Mouse (Mus musculus) lung, postnatal 0 days (tissue): ENCODE data around the gene Vegfa. TPM values are rescaled to one million over a fixed set of nuclear protein-coding genes. Genes with fewer than 3 reads are reported as not detected.

Experiments used
- ATAC-seq: fragments of 200-750 bp; cut with Nextera tagmentation; 2 replicates; pipeline ENCODE4 v1.8.0; 2017; ENCODE audit warnings: moderate library complexity
- DNase-seq: peaks from one replicate; pipeline ENCODE4 v3.0.0-alpha.2; 2016; ENCODE audit warnings: low spot score
- H3K27ac ChIP-seq: fragments of 300-500 bp; sonication (generic); 2 replicates; pipeline ENCODE4 v1.5.1; 2014; ENCODE audit warnings: antibody characterized with exemption, mild to moderate bottlenecking, low read length, mixed read lengths
- H3K27me3 ChIP-seq: fragments of 300-500 bp; sonication (generic); replicated peaks from 2 replicates; pipeline ENCODE4 v1.6.1; 2014; ENCODE audit warnings: low read length, mixed read lengths; ENCODE audit not compliant: insufficient read depth
- H3K36me3 ChIP-seq: fragments of 300-500 bp; sonication (generic); 2 replicates; pipeline ENCODE4 v1.6.1; 2014; ENCODE audit warnings: low read length, mixed read lengths; ENCODE audit not compliant: insufficient read depth
- H3K4me1 ChIP-seq: fragments of 300-500 bp; sonication (generic); 2 replicates; pipeline ENCODE4 v1.6.1; 2014; ENCODE audit warnings: antibody characterized with exemption, low read depth, low read length, mixed read lengths; ENCODE audit not compliant: insufficient read depth
- H3K4me2 ChIP-seq: fragments of 300-500 bp; sonication (generic); replicated peaks from 2 replicates; pipeline ENCODE4 v1.6.1; 2014; ENCODE audit warnings: low read depth, mild to moderate bottlenecking, low read length, moderate library complexity, mixed read lengths
- H3K4me3 ChIP-seq: fragments of 300-500 bp; sonication (generic); 2 replicates; pipeline ENCODE4 v1.5.1; 2014; ENCODE audit warnings: low read depth, low read length
- H3K9ac ChIP-seq: fragments of 300-500 bp; sonication (generic); replicated peaks from 2 replicates; pipeline ENCODE4 v1.6.1; 2014; ENCODE audit warnings: low read depth, mild to moderate bottlenecking
- H3K9me3 ChIP-seq: fragments of 300-500 bp; sonication (generic); 2 replicates; pipeline ENCODE4 v1.6.1; 2016; ENCODE audit warnings: low read length, mixed read lengths
- CTCF ChIP-seq: IDR thresholded peaks from 2 replicates; pipeline ENCODE4 v1.5.1; 2016; ENCODE audit warnings: antibody characterized with exemption, mild to moderate bottlenecking
- EP300 ChIP-seq: IDR thresholded peaks from 2 replicates; pipeline ENCODE4 v1.6.1; 2016; ENCODE audit warnings: antibody characterized with exemption, mild to moderate bottlenecking, control low read depth
- WGBS: fragments of 180-500 bp; shearing (Covaris S2); extraction: QIAGEN DNeasy Blood & Tissue Kit; methylation state at CpG from one replicate; pipeline ENCODE4 v1.1.7; 2014; 5-methylcytosine and 5-hydroxymethylcytosine counted together
- polyA plus RNA-seq: library from polyadenylated mRNA; unstranded; fragments of >200 nt; fragmentation: Nextera tagmentation; extraction: Ambion mirVana; gene quantifications from 2 replicates; pipeline ENCODE4 v1.2.1, GENCODE M21; 2015

The Vegfa gene
- polyA plus RNA-seq: 21.4 and 31.9 TPM in 2 replicates

DNA sequence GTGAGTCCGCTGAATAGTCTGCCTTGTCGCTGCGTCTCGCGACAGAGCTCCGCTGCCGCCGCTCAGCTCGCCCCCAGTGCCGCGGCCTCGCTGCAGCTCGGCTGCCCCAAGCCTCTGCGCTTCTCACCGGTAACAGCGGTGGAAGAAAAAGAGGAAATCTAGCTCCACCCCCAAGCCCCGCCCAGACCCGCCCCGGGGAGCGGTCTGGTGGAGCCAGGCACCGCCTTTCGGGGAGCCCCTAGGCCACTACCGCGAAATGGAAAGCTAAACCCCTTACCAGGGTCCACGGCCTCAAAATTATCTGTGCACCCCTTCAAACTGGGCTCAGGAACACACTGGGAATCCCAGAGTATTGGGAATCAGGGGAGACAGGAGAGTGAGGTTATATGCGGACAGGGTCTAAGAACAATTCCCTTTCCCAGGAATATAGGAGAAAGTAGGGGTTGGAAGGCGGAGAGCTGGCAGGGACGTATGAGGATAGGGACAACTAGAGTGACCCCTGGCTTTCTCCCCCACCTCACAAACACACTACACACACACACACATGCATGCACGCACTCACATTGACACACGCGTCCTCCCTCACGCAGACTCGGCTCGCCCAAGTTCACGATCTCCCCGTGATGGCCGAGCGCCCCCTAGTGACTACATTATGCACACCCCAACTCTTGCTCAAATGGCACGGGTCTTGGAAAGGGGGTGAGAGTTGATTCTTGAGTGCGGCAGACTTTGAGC lies at the start of gene Vegfa:
Vegfa (minus strand) TSS at position 113 of the 735 bp plus-strand sequence.
- ATAC-seq (peak; percentile 79), DNase-seq (peak; percentile 94)
- H3K4me1 ChIP-seq: peaks cover 17% of the 10 kb centered on the region
- peak within 1 kb of the TSS; percentile 97 for H3K27ac ChIP-seq
- WGBS: under 1% methylated on average over 39 of the region's 40 CpGs
- peak within 1 kb of the TSS; percentile 84 for H3K9ac ChIP-seq
- peak within 1 kb of the TSS; percentile 79 for H3K4me2 ChIP-seq
- H3K9me3 ChIP-seq: no peaks in the 10 kb centered on the region
- no peaks in the 10 kb centered on the region for H3K27me3 ChIP-seq
- H3K4me3 ChIP-seq: peak within 1 kb of the TSS; percentile 91
- no peaks in the 10 kb centered on the region for H3K36me3 ChIP-seq
- 0 out of 2 replicates have a peak, but pooled peaks have one; percentile 23 for TF ChIP-seq EP300
- peak; percentile 99 for TF ChIP-seq CTCF

DNA sequence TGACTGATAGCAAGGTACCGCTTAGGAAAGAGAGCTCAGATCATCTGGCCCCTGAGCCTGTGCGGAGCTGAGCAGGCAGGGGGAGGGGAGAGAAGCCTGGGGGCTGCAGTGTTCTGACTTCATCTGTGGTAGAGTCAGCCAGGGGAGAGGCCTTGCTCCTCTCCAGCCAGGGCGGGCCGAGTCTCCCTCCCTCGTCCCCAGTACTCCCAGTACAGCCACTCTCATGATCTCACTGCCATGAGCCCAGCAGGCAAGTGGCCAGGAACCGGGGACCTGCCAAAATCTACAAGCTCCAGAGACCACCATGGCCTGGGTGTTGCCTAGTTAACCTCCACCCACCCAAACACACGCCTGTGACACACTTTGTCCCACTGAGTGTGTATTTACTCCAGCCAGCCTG lies 49.5 kb upstream of the Vegfa start:
- Histone ChIP-seq H3K27me3 (no peaks in the 10 kb centered on the region), H3K36me3 (no peaks in the 10 kb centered on the region), H3K4me2 (no peak overlapping the region), H3K4me1 (peaks cover 14% of the 10 kb centered on the region), H3K9me3 (no peaks in the 10 kb centered on the region), H3K27ac (0 out of 2 replicates have a peak overlapping the region, but pooled peaks have one; percentile 7), H3K4me3 (no peak overlapping the region), H3K9ac (no peak overlapping the region)
- 0 out of 2 replicates have a peak, but pooled peaks have one; percentile 20 for ATAC-seq
- 31% methylated on average over 7 of the region's 7 CpGs for WGBS
- no peak for TF ChIP-seq CTCF
- no peak for TF ChIP-seq EP300
- no peak for DNase-seq

DNA sequence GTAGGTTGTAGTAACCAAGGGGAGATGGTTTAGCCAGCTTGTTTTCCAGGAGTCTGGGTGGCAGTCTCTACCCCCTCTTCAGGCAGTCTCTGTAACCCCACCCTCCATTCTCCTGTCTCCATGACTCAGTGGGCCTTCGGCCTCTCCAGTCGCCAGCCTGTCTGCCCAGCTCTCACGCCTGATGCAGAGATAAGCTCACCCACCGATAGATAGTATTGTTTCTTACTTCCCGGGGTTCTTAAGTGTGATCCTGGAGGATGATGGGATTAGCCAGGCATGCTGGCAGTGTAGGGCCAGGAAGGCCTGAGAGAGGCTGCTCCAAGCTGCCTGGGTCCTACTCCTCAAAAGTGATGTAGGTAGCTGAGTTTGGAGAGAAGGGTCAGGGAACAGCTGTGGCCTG lies 48.9 kb upstream of the Vegfa start:
- no peaks in the 10 kb centered on the region for H3K27me3 ChIP-seq
- H3K9ac ChIP-seq: no peak overlapping the region
- ATAC-seq (peak; percentile 34), DNase-seq (no peak)
- no peak overlapping the region for H3K4me3 ChIP-seq
- no peaks in the 10 kb centered on the region for H3K9me3 ChIP-seq
- TF ChIP-seq EP300 (peak; percentile 69; the same call in 1 of the 2 replicates), CTCF (0 out of 2 replicates have a peak, but pooled peaks have one; percentile 8)
- 38% methylated on average over 5 of the region's 5 CpGs for WGBS
- H3K4me2 ChIP-seq: no peak overlapping the region
- H3K4me1 ChIP-seq: peaks cover 14% of the 10 kb centered on the region; the same call in 1 of the 2 replicates
- 0 out of 2 replicates have a peak overlapping the region, but pooled peaks have one; percentile 7 for H3K27ac ChIP-seq
- no peaks in the 10 kb centered on the region for H3K36me3 ChIP-seq

DNA sequence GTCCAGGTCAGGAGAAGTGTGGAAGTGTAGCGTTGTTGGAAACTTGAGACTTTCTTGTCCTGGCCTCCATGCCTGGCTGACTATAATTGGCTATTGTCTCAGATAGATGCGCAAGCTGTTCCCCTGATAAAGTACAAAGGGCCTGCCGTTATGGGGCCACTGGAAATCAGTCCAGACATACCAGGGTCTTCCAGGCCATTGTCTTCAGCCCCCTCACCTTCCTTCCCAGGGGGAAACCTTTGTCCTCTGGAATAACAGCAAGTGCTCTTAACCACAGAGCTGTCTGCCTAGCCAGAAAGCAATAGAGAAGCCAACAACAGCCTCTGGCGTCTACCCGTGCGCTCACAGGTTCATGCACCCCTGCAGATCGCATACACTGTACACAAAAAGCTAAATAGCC lies 48.2 kb upstream of the Vegfa start:
- DNase-seq (no peak), ATAC-seq (no peak)
- H3K4me1 ChIP-seq: peaks cover 14% of the 10 kb centered on the region; the same call in 1 of the 2 replicates
- WGBS: 68% methylated on average over 7 of the region's 7 CpGs
- H3K36me3 ChIP-seq: no peaks in the 10 kb centered on the region
- H3K9ac ChIP-seq: no peak overlapping the region
- 0 out of 2 replicates have a peak overlapping the region, but pooled peaks have one; percentile 9 for H3K27ac ChIP-seq
- H3K4me2 ChIP-seq: no peak overlapping the region
- TF ChIP-seq CTCF (no peak), EP300 (no peak)
- H3K27me3 ChIP-seq: no peaks in the 10 kb centered on the region
- H3K4me3 ChIP-seq: no peak overlapping the region
- H3K9me3 ChIP-seq: no peaks in the 10 kb centered on the region

DNA sequence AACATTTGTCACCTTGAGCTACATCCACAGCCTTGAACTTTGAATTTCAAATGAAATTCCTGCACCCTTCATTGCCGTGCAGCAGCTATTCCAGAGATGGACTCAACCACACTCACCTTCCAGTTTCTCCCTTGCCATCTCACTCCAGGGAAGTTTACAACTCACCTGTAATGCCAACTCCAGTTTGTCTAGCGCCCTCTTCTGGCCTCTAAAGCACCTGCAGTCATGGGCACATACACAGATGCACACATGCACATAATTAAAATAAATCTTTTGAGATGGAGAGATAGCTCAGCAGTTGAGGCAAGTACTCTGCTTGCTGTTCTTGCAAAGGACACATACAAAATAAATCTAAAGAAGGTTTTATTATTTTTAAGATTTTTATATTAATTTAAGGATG lies 46.9 kb upstream of the Vegfa start:
- Histone ChIP-seq H3K36me3 (no peaks in the 10 kb centered on the region), H3K9ac (no peak overlapping the region), H3K4me1 (peaks cover 11% of the 10 kb centered on the region; the same call in 1 of the 2 replicates), H3K9me3 (no peaks in the 10 kb centered on the region), H3K4me2 (no peak overlapping the region), H3K27me3 (no peaks in the 10 kb centered on the region), H3K4me3 (no peak overlapping the region), H3K27ac (no peak overlapping the region)
- DNase-seq (no peak), ATAC-seq (no peak)
- 56% methylated on average over 2 of the region's 2 CpGs for WGBS
- TF ChIP-seq CTCF (peak; percentile 28; the same call in 1 of the 2 replicates), EP300 (no peak)

DNA sequence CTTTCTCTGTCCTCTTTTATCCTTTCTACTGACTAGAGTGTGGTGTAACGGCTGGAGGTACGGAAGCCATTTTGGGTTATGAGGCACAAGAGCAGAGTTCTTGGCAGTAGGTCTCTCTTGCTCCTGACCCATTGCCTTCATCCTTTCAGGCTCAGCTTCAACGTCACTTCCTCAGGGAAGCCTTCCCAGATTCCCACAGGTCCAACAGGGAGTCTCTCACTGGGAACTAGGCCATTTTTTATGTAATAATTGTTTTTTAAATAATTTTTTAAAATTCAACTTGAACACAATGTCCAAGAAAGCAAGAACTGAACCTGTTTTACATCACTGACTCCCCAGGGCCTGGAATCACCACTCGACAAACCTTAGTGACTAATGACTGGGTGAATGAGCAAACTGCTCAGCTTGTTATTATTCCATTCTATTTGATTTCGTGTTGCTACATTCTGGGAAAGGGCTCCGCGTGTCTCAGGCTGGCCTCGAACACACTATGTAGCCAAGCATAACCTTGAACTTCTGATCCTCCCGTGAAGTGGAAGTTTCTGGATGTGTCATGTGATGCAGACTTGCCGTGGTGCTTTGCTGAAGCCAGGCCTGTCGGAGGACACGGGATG lies 45.9 kb upstream of the Vegfa start:
- H3K36me3 ChIP-seq: no peaks in the 10 kb centered on the region
- H3K27ac ChIP-seq: no peak overlapping the region
- H3K27me3 ChIP-seq: no peaks in the 10 kb centered on the region
- ATAC-seq: no peak
- H3K9ac ChIP-seq: no peak overlapping the region
- WGBS: 87% methylated on average over 12 of the region's 12 CpGs
- no peak overlapping the region for H3K4me3 ChIP-seq
- no peak overlapping the region for H3K4me2 ChIP-seq
- no peak for DNase-seq
- no peak for TF ChIP-seq EP300
- TF ChIP-seq CTCF: no peak
- peaks cover 5% of the 10 kb centered on the region; the same call in 1 of the 2 replicates for H3K4me1 ChIP-seq
- H3K9me3 ChIP-seq: no peaks in the 10 kb centered on the region
